Mouse (Mus musculus) heart, postnatal 0 days (tissue): ENCODE results near the gene Galns. TPM values are rescaled to one million over a fixed set of nuclear protein-coding genes. Genes with fewer than 3 reads are reported as not detected.

Source experiments
- ATAC-seq: fragments of 200-750 bp; cut with Nextera tagmentation; 2 replicates; pipeline ENCODE4 v1.8.0; 2017; ENCODE audit warnings: low read depth, moderate number of reproducible peaks, moderate library complexity; ENCODE audit not compliant: insufficient read depth
- DNase-seq: peaks from one replicate; pipeline ENCODE4 v3.0.0-alpha.2; 2016; ENCODE audit warnings: low spot score
- H3K27ac ChIP-seq: fragments of 300-500 bp; sonication (generic); 2 replicates; pipeline ENCODE4 v1.5.1; 2014; ENCODE audit warnings: low read depth, mild to moderate bottlenecking
- H3K27me3 ChIP-seq: fragments of 300-500 bp; sonication (generic); 2 replicates; pipeline ENCODE4 v1.6.1; 2014; ENCODE audit warnings: low read length, mixed read lengths; ENCODE audit not compliant: control insufficient read depth, insufficient read depth
- H3K36me3 ChIP-seq: fragments of 300-500 bp; sonication (generic); replicated peaks from 2 replicates; pipeline ENCODE4 v1.6.1; 2014; ENCODE audit warnings: low read length, mixed read lengths; ENCODE audit not compliant: control insufficient read depth, insufficient read depth
- H3K4me1 ChIP-seq: fragments of 300-500 bp; sonication (generic); 2 replicates; pipeline ENCODE4 v1.6.1; 2014; ENCODE audit warnings: antibody characterized with exemption; ENCODE audit not compliant: control insufficient read depth, insufficient read depth
- H3K4me2 ChIP-seq: fragments of 300-500 bp; sonication (generic); 2 replicates; pipeline ENCODE4 v1.6.1; 2014; ENCODE audit warnings: low read depth, mild to moderate bottlenecking, low read length, moderate library complexity
- H3K4me3 ChIP-seq: fragments of 300-500 bp; sonication (generic); 2 replicates; pipeline ENCODE4 v1.5.1; 2014; ENCODE audit warnings: low read depth, low read length
- H3K9ac ChIP-seq: fragments of 300-500 bp; sonication (generic); replicated peaks from 2 replicates; pipeline ENCODE4 v1.6.1; 2014; ENCODE audit warnings: low read depth, low read length, mixed read lengths
- H3K9me3 ChIP-seq: fragments of 300-500 bp; sonication (generic); replicated peaks from 2 replicates; pipeline ENCODE4 v1.6.1; 2016; ENCODE audit warnings: low read length; ENCODE audit not compliant: control insufficient read depth
- CTCF ChIP-seq: IDR thresholded peaks from 2 replicates; pipeline ENCODE4 v1.5.1; 2016; ENCODE audit warnings: antibody characterized with exemption, control low read depth, low read depth
- EP300 ChIP-seq: IDR thresholded peaks from 2 replicates; pipeline ENCODE4 v1.6.1; 2016; ENCODE audit warnings: antibody characterized with exemption, low read depth
- WGBS: fragments of 180-500 bp; shearing (Covaris S2); extraction: QIAGEN DNeasy Blood & Tissue Kit; methylation state at CpG from one replicate; pipeline ENCODE4 v1.1.7; 2014; 5-methylcytosine and 5-hydroxymethylcytosine counted together
- polyA plus RNA-seq: library from polyadenylated mRNA; unstranded; fragments of >200 nt; fragmentation: Nextera tagmentation; extraction: Ambion mirVana; gene quantifications from 2 replicates; pipeline ENCODE4 v1.2.1, GENCODE M21; 2015
- total RNA-seq: library from RNA; depleted of rRNA; stranded (reverse); fragments of >200 nt; gene quantifications from 2 replicates; pipeline ENCODE4 v1.2.3, GENCODE M21; 2014; ENCODE audit warnings: low replicate concordance; rRNA removed

Gene Galns
- total RNA-seq (11.6 and 16.1 TPM in 2 replicates), polyA plus RNA-seq (5.7 and 7.2 TPM in 2 replicates)

GRCm38 (mm10) chr8:122611295-122612133, at the start of gene Galns, which contains the start of gene Trappc2l:
Gene Galns, minus strand, starts transcription at chr8:122611463.
Gene Trappc2l, plus strand, starts transcription at chr8:122611640.
- DNase-seq = peak; percentile 99
- Histone ChIP-seq H3K9me3 (no peaks in the 10 kb centered on the region), H3K9ac (peak within 1 kb of the TSS; percentile 69), H3K4me2 (peak within 1 kb of the TSS; percentile 93), H3K4me1 (peaks cover 12% of the 10 kb centered on the region), H3K36me3 (0 out of 2 replicates have a peak, but pooled peaks cover 9% of the 10 kb centered on the region), H3K27me3 (no peaks in the 10 kb centered on the region), H3K27ac (peak within 1 kb of the TSS; percentile 85), H3K4me3 (peak within 1 kb of the TSS; percentile 70)
- WGBS = under 1% methylated on average over 52 of the region's 57 CpGs
- TF ChIP-seq CTCF = peak; percentile 56
- TF ChIP-seq EP300 = no peak
- peak; percentile 99 for ATAC-seq

GRCm38 (mm10) chr8:122660022-122660421, 48.8 kb upstream of the Galns start:
- Histone ChIP-seq H3K27ac (no peak overlapping the region), H3K36me3 (no peaks in the 10 kb centered on the region), H3K4me1 (peaks cover 55% of the 10 kb centered on the region), H3K4me2 (no peak overlapping the region), H3K9me3 (no peaks in the 10 kb centered on the region), H3K27me3 (no peaks in the 10 kb centered on the region), H3K4me3 (no peak overlapping the region), H3K9ac (no peak overlapping the region)
- DNase-seq (no peak), ATAC-seq (no peak)
- TF ChIP-seq CTCF (peak; percentile 41), EP300 (no peak)
- 73% methylated on average over 2 of the region's 2 CpGs for WGBS

- no peaks in the 10 kb centered on the region for H3K9me3 ChIP-seq
- H3K4me1 ChIP-seq = peaks cover 46% of the 10 kb centered on the region
- no peak overlapping the region for H3K4me2 ChIP-seq
- 81% methylated on average over 9 of the region's 9 CpGs for WGBS
- H3K4me3 ChIP-seq = no peak overlapping the region
- DNase-seq (no peak), ATAC-seq (no peak)
- no peaks in the 10 kb centered on the region for H3K27me3 ChIP-seq
- no peaks in the 10 kb centered on the region for H3K36me3 ChIP-seq
- TF ChIP-seq EP300 (no peak), CTCF (no peak)
- no peak overlapping the region for H3K9ac ChIP-seq
- no peak overlapping the region for H3K27ac ChIP-seq
Measured at GRCm38 (mm10) chr8:122658807-122659160, 47.5 kb upstream of the Galns start.

GRCm38 (mm10) chr8:122658149-122658806, 47.0 kb upstream of the Galns start:
- H3K4me3 ChIP-seq = no peak overlapping the region
- no peaks in the 10 kb centered on the region for H3K36me3 ChIP-seq
- ATAC-seq (no peak), DNase-seq (no peak)
- H3K27ac ChIP-seq = no peak overlapping the region
- no peaks in the 10 kb centered on the region for H3K27me3 ChIP-seq
- WGBS = 75% methylated on average over 10 of the region's 10 CpGs
- TF ChIP-seq CTCF (no peak), EP300 (no peak)
- no peaks in the 10 kb centered on the region for H3K9me3 ChIP-seq
- no peak overlapping the region for H3K9ac ChIP-seq
- no peak overlapping the region for H3K4me2 ChIP-seq
- peaks cover 45% of the 10 kb centered on the region for H3K4me1 ChIP-seq

GRCm38 (mm10) chr8:122656056-122656999, 45.1 kb upstream of the Galns start:
- no peaks in the 10 kb centered on the region for H3K36me3 ChIP-seq
- H3K4me2 ChIP-seq = 0 out of 2 replicates have a peak overlapping the region, but pooled peaks have one; percentile 18
- 44% methylated on average over 13 of the region's 13 CpGs for WGBS
- ATAC-seq = peak; percentile 63
- H3K4me3 ChIP-seq = no peak overlapping the region
- TF ChIP-seq EP300 = 0 out of 2 replicates have a peak, but pooled peaks have one; percentile 16
- no peak for TF ChIP-seq CTCF
- no peak overlapping the region for H3K9ac ChIP-seq
- H3K27ac ChIP-seq = peak overlapping the region; percentile 54; the same call in 1 of the 2 replicates
- H3K27me3 ChIP-seq = no peaks in the 10 kb centered on the region
- no peaks in the 10 kb centered on the region for H3K9me3 ChIP-seq
- DNase-seq = peak; percentile 57
- peaks cover 37% of the 10 kb centered on the region for H3K4me1 ChIP-seq
